Mouse (Mus musculus) common myeloid progenitor, adult 5-6 weeks (primary cell): ENCODE measurements around the gene Heatr4. TPM values are rescaled to one million over a fixed set of nuclear protein-coding genes. Genes with fewer than 3 reads are reported as not detected.
"Not testable (repeated sequence)": the region's sequence is repeated elsewhere in the genome, so short reads cannot be mapped to it uniquely, and the experiment has no call there.

ENCODE experiments used
- ATAC-seq: replicated peaks from 2 replicates; pipeline ENCODE4 v1.8.0; 2016; ENCODE audit warnings: low read depth, mild to moderate bottlenecking, moderate TSS enrichment, inconsistent platforms; ENCODE audit not compliant: poor library complexity, severe bottlenecking
- total RNA-seq: library from RNA; stranded (forward); fragments of 200-1000, 187-1606 nt; gene quantifications from 2 replicates; pipeline ENCODE4 v1.2.3, GENCODE M21; 2017

The Heatr4 gene
- total RNA-seq, 1 experiment from 2014 or later: not detected

GRCm38 (mm10) chr12:83940031-83940430, 44.6 kb downstream of the Heatr4 start:
- ATAC-seq: no peak

GRCm38 (mm10) chr12:83939332-83939731, 45.3 kb downstream of the Heatr4 start:
- no peak for ATAC-seq

GRCm38 (mm10) chr12:83938592-83938991, 46.1 kb downstream of the Heatr4 start:
- ATAC-seq: not testable (repeated sequence)

- no peak for ATAC-seq
Measured at GRCm38 (mm10) chr12:83937600-83937999, 47.1 kb downstream of the Heatr4 start.

- ATAC-seq: peak; percentile 72
Measured at GRCm38 (mm10) chr12:83929186-83929804, 55.4 kb downstream of the Heatr4 start.

GRCm38 (mm10) chr12:83927747-83928146, 56.9 kb downstream of the Heatr4 start:
- ATAC-seq: peak; percentile 66

- ATAC-seq: no peak
Measured at GRCm38 (mm10) chr12:83926061-83926460, 58.6 kb downstream of the Heatr4 start.

- no peak for ATAC-seq
Measured at GRCm38 (mm10) chr12:83925160-83925703, 59.4 kb downstream of the Heatr4 start.

- no peak for ATAC-seq
Measured at GRCm38 (mm10) chr12:83924332-83924731, 60.3 kb downstream of the Heatr4 start.

- ATAC-seq: no peak
Measured at GRCm38 (mm10) chr12:83923486-83923859, 61.2 kb downstream of the Heatr4 start.

GRCm38 (mm10) chr12:83922724-83923485, 61.7 kb downstream of the Heatr4 start:
- ATAC-seq: no peak

GRCm38 (mm10) chr12:83921535-83922381, 62.9 kb downstream of the Heatr4 start, which contains the start of gene Numb:
Gene Numb (minus strand): TSS chr12:83921934.
- peak; percentile 99 for ATAC-seq

- ATAC-seq: no peak
Measured at GRCm38 (mm10) chr12:83920721-83921441, 63.8 kb downstream of the Heatr4 start.

GRCm38 (mm10) chr12:83916884-83917283, 67.8 kb downstream of the Heatr4 start:
- ATAC-seq: no peak

GRCm38 (mm10) chr12:83914797-83915196, 69.9 kb downstream of the Heatr4 start:
- no peak for ATAC-seq

GRCm38 (mm10) chr12:83914202-83914740, 70.4 kb downstream of the Heatr4 start:
- peak; percentile 80 for ATAC-seq

- no peak for ATAC-seq
Measured at GRCm38 (mm10) chr12:83910451-83910850, 74.2 kb downstream of the Heatr4 start.
